Mouse (Mus musculus): ENCODE data around the gene Ubash3a.

Ubash3a gene

DNA sequence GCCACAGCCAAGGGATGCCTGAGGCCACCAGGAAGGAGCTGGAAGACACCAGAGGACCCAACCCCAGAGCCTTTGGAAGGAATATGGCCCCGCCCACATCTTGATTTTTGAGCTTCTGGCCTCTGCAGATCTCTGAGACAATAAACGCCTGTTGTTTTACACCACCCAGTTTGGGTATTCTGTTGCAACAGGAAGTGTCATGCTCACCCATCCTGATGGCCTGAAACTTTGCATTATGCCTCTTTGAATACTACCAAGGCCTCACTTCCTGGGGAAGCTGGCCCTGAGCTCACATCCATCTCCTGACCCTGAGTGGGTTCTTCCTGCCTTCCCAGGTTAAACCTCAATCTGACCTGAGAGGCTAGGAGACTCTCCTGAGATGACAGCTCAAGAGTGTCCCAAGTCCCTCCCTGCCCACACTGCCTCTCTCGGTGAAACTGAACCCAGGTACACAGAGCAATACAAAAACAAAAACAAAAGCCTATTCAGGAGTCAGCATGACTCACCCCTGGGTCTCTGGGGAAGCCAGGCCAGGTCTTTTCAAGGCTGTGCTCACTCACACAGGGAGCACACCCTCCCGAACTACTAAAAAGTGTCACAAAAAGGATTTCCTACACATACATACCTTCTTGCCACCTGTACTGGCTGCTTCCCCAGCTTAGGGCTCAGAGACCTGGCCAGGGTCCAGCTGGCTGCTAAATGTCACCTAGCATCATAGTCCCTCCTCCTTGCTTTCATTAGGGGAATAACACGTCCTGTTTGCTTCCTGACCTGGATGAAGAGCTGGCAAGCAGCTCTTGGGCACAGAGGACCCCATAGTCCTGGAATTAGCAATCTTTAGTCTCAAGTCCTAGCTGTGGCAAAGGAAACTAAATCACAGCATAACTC, 8.6 kb downstream of the Ubash3a start:
- no peak for DNase-seq (ENCODE audit: low spot score in 2 of 2)

DNA sequence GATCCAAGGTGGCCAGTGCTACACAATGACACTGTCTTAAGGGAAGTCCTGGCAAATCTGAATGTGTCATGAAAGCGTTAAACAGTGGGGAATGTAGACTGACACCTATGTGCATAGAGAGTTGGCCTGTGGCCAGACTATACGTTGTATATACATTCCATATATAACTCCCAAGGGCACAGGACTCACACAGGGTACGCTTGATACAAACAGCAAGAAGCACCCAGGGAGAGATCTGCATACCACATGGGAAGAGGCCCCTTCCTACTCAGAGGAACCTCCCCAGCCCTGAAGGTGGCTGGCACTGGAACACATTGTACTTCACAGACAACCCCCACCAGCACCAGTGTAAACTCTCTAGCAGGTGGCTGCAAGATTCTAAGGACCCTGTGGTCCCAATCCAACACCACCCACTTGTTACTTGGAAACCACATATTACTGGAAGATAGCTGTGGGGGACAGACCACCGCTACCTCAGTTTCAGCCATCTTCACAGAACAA, 15.2 kb downstream of the Ubash3a start:
- no peak for DNase-seq (ENCODE audit: low spot score in 2 of 2)

DNA sequence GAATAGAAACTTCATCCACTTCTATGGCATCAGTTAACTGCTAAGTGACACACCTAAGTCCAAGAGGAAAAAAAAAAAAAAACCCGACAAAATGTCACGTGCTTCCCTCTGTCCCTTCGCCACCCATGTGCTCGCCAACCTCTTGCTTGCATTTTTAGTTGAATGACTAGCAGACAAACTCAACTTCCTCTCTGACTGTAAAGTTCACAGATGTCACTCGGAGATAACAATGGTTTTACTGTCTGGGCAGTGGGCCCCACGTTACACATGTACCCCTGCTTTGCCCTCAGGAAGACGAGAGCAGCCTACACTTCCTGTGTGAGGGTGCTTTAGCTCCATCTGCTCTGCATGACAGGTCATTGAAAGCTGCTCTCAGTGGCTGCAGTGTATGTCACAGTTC, 16.2 kb downstream of the Ubash3a start:
- no peak for DNase-seq (ENCODE audit: low spot score in 2 of 2)

DNA sequence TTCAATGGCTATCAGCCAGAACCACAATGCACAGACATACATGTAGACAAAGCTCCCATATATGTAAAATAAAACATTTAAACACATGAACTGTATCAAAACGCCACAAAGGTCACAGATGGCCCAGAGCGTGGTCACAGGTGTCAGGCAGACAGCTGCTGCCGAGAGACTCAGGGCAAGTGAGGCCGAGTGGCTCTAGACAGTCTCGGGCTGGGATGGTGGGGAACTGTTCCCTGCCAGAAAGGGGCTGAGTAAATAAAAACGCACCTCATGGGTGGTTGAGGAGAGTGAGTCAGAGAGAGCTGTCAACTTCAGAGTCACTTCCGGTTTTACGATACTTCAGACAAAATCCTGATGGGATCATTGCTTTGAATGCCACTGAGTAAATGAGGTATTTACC, 16.9 kb downstream of the Ubash3a start:
- no peak for DNase-seq (ENCODE audit: low spot score in 2 of 2)

DNA sequence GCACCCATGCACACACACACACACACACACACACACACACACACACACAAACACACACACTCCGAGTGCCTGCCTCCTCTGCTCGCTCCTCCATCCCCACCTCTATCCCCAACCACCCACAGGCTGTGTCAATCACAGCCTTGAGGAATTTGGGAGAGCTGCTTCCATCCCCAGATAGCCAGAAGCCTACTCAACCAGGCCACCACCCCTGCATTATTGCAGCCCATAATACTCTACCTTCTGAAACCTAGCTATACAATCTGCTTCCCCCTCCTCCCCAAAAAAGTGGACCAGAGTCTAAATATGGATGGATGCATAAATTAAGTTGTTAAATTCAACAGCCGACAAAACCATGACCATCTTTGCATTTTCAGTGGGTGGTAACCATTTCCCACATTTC, 18.7 kb downstream of the Ubash3a start:
- DNase-seq (ENCODE audit: low spot score in 2 of 2): peak in 1 of 2 experiments; percentile 7

DNA sequence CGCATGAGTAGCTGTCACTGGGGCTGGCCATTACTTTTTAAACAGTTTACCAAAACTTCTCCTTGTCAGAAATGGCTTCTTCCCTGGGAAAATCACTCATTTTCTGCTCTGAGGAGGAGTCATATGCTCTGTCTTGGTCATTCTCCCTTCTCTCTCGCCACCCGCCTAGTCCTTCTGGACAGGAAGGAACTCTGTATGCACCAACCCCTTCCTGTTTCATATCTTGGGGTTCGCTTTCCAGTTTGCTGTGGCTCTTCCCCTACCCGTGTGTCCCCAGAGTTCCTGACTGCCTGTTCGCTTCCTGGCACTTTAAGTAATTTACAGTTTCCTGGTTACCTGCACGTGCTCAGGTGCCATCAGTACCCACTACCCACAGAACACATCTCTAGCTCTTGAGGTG, 19.3 kb downstream of the Ubash3a start:
- peak in 1 of 2 experiments; percentile 4 for DNase-seq (ENCODE audit: low spot score in 2 of 2)

DNA sequence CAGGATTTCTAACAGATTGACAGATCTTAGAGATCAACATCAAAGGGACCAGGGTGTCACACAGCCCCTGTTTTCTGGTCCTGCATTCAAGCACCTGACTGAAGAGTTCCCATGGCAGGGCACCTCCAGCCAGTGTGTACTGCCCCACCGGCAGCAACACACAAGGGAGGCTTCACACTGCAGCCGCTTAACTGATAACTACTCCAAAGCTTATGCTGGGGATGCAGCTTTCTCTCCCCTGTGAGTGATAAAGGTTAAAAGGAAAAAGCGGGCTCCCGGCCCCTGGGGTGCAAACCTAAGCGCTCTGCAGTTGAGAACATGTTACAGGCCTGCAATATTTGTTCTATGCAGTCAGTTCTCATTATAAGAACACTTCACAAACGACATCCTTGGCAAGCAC, 24.1 kb downstream of the Ubash3a start:
- no peak for DNase-seq (ENCODE audit: low spot score in 2 of 2)

DNA sequence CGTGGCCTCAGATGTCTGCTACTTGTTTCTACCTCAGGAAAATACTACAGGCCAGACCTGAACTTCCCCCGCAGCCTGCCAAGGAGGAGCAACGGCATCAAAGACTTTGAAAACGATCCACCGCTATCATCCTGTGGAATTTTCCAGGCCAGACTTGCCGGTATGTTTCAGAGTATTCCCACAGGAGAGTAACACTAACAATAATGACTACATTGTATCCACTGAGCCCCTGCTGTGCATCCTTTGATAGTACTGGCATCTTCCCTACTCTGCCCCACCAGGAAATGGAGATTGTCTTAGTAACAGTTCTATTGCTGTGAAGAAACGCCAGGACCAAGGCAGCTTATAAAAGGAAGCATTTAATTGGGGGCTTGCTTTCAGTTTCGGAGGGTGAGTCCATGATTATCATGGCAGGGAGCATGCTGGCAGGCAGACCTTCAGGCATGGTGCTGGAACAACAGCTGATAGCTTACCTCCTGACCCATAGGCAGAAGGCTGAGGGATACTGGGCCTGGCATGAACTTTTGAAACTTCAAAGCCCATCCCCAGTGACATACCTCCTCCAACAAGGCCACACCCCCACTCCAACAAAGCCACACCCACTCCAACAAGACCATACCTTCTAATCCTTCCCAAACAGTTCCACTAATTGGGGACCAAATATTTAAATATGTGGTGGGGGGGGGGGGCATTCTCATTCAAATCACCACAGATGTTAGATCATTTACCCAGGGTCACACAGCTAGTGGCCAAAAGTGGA, 24.8 kb downstream of the Ubash3a start:
- DNase-seq (ENCODE audit: low spot score in 2 of 2): no peak

DNA sequence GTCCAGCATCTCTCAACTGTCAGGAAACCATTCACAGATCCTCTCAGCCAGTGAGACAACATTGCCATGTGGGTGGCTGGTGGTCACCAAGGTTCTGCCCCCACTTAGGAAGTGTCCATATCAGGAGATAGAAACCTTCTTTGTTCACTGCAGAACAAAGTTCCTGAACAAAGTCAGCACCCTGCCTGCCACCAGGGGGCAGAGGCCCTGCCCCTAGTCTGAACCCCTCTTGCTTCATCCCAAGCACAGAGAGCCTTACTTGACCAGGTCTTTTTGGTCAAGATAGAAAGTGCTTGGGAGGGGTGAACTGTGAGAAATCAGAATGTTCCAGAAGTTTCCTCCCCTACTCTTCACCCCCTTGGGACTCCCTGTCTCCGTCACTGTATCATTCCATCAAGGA, 28.2 kb downstream of the Ubash3a start:
- no peak for DNase-seq (ENCODE audit: low spot score in 2 of 2)

DNA sequence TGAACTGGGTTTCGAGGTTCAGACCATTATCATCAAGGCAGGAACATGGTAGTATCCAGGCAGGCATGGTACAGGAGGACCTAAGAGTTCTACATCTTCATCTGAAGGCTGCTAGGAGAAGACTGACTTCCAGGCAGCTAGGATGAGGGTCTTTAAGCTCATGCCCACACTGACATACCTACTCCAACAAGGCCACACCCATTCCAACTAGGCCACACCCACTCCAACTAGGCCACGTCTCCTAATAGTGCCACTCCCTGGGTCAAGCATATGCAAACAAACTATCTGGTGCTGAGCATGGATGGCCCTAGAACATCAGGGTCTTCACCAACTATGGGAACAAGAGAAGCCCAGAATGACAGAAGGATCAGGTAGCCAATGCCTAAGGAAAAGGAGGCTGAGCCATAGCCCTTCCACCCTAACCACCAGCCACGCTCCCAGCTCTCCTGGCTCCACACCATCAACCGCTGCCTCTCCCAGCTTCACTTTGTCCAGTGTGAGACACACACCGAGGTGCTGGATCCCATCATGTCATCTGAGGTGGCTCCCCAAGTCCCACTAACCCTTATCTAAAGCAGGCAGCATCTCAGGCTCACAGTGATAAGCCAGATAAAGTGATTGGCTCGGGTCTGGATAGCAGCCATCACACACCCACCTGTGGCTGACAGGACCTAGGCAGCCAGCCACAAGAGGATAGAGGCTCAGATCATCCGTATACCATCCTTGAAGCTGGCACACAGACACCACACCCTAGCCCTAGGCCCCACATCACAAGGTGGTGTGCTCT, 30.8 kb downstream of the Ubash3a start:
- no peak for DNase-seq (ENCODE audit: low spot score in 2 of 2)

DNA sequence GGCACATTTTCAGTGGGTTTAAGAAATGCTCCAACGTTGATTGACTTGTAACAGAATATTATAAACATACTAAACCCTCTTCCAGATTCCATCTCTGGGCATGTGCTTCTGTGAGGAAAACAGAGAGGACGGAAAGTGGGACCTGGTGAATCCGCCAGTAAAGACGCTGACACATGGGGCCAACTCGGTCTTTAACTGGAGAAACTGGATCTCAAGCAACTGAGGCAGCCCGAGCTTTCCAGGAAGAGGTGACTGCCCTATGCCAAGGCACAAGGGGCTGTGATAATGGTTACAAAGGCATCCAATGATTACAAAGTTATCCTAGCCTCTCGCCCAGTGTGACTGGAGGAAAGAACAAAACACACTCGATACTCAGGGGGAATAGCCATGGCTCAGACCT, 33.5 kb downstream of the Ubash3a start:
- DNase-seq (ENCODE audit: low spot score in 2 of 2): no peak

DNA sequence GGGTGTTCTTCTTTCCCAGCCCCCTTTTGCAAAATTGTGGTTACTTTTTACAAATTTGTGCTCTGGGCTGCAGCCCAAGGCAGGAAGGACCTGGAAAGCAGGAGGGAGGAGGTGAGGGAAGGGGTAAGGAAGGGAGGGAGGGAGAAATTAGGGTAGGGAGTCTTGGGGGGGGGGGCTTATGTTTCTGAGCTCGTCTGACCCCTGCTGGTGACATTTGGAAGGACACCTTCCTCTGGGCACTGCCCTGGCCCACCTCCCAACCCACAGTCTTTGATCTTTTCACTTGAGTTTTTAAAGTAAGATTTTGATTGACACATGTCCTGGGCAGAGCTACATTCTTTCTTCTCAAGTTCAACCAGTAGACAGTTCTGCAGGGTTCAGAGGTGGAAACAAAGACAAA, 35.1 kb downstream of the Ubash3a start:
- DNase-seq (ENCODE audit: low spot score in 2 of 2): no peak

DNA sequence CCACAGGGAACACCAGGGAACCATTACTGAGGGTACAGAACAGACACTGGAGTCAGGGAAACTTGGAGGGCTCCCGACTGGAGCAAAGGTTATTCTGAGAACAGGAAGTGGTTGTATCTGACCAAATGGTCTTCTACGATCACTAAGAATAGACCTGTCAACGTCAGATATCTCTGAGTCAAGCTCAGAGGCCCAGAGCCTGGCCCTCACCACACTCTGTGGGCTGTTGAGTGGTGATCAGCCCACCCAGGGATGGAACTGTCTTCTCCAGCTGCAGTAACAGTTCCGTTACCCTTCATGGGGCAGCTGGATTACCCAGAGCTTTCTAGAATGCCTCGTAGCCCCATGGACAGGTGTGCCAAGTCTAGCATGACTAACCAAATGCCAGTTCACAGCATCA, 37.6 kb downstream of the Ubash3a start:
- DNase-seq (ENCODE audit: low spot score in 2 of 2): no peak

DNA sequence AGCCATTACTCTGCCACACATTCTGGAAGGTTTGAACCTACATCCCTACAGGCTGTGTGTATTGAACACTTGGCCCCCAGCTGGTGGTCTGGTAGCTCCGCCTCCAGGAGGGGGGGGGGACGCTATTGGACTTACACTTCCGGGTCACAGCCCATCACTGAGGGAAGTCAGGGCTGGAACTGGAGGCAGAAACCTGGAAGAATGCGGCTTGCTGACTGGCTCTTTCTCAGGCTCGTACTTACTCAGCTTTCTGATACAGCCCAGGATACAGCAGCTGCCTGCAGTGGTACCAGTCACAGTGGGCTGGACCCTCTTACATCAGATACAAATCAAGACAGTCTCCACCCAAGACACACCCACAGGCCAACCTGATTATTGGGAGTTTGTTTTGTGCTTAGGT, 39.5 kb downstream of the Ubash3a start:
- no peak for DNase-seq (ENCODE audit: low spot score in 2 of 2)

DNA sequence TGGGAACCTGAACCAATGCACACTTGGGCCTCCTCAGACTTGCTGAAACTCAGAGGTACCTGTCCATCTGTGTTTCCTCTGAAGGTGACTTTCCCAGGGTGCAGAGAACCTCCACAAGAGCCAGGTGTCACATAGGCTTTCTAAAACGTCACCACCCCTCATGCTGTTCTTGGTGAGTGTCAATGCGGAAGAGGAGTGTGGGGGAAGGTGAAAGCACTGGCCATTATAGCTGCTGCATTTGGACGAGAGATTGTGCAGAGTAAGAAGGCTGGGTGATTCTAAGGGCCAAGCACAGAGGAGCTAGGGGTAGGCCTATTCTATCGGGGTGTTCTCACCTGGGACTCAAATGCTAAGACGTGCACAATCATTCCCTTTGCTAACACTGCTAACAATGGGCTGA, 46.3 kb downstream of the Ubash3a start:
- no peak for DNase-seq (ENCODE audit: low spot score in 2 of 2)

DNA sequence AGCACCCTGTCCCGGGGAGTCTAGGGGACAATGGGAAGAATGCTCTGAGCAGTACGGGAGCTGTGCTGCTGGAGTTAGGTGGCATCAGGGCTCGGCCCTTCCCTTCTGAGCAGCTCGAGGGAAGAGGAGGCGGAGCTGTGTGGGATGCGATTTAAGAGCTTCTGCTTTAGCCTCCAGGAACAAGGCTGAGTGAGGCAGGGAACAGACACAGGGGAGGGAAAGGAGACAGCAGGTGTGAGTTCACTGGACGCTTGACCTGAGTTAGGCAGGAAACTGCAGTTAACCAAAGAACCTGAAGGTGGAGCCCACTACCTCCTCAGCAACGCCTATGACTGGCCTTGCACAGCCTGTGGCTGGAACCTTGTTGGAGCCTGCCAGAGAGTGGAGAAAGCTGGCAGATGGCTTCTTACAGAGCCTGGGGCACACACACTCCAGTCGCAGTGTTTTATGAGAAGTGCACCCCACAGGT, 46.8 kb downstream of the Ubash3a start:
- DNase-seq (ENCODE audit: low spot score in 2 of 2): peak; percentile 46 to 72

DNA sequence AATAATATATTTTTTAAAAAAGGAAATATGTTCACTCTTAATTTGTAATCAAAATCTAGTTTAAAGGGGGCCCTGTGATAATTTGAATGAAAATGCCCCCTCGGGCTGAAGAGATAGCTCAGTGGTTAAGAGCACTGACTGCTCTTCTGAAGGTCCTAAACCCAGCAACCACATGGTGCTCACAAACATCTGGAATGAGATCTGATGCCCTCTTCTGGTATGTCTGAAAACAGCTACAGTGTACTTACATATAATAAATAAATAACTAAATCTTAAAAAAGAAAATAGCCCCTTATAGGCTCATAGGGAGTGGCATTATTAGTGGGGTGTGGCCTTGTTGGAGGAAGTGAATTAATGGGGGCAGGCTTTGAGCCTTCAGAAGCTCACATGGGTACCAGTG, 49.5 kb downstream of the Ubash3a start:
- DNase-seq (ENCODE audit: low spot score in 2 of 2): no peak

DNA sequence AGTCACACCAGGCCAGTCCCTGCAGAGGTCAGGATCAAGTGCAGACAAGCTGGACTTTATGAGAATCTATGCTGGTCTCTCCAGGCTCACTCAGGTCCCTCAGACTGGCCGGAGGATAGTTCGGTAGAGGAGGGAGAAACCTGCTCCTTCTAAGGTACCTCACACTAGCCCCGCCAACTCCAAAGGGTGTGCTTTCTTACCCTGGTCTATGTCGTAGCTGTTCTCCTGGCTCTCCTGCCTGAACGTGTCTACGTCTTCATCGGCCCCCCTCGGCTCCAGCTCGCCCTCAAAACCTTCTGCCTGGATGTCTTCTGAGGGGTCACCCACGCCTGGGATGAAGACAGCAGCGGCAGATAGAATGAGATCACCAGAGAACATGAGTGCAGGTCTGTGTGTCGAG, 50.2 kb downstream of the Ubash3a start:
- DNase-seq (ENCODE audit: low spot score in 2 of 2): no peak

DNA sequence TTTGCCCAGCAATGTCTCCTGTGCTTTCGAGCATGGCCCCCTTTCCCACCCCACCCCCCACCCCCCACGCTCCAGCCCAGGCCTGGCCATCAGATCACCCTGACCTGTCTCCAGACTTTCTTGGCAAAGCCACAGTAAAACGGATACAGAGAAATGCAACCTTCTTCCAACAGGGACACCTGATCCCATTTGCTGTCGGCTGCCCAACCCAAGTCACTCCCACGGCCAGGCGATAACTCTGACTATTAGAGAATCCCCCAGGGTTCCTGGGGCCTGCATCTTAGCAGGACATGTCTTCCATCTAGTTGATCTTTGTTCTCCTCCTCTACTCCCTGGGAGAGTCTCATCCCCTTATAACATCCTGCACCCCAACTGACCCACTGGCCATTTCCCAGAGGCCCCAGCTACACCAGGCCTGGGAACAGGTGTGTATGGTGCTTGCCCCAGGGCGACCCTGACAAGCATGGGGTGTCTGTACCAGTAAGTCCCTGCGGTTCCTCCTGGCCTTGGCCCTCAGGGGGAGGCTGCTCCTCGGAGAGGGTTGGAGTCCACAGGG, 50.7 kb downstream of the Ubash3a start:
- DNase-seq (ENCODE audit: low spot score in 2 of 2): no peak

DNA sequence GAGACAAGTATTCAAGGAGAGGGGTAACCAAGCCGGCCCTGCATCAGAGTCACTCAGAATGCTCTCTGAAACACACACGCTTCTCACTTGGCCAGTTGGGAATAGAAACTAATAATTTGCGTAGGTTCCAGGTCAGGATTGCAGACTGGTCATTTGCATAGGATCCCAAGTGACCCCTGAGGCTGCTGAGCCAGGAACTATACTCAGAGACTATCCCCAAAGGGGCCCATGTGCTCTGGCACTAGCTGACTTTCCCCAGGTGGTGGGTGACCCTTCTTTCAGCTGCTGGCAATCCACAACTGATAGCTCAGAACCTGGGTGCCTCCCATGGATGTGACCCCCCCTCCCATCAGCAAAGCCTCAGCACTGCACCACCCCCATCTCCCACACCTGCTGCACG, 51.5 kb downstream of the Ubash3a start:
- no peak for DNase-seq (ENCODE audit: low spot score in 2 of 2)

DNA sequence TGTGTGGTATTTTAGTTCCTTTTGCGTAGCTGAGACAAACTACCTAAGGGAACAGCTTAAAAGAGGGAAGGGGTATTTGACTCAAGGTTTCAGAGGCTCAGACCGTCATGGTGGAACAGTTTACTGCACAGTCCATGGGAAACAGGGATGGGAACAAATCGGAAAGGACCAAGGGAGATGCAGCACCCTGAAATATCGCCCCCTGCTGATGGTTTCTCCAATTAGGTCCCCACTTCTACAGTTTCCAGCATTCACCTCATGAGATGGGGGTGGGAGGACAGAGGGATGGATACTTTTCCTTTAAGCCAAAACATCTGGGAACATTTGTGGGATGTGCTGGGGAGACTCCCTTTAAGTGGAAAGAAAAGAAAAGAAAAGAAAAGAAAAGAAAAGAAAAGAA, 52.2 kb downstream of the Ubash3a start:
- DNase-seq (ENCODE audit: low spot score in 2 of 2): no peak

DNA sequence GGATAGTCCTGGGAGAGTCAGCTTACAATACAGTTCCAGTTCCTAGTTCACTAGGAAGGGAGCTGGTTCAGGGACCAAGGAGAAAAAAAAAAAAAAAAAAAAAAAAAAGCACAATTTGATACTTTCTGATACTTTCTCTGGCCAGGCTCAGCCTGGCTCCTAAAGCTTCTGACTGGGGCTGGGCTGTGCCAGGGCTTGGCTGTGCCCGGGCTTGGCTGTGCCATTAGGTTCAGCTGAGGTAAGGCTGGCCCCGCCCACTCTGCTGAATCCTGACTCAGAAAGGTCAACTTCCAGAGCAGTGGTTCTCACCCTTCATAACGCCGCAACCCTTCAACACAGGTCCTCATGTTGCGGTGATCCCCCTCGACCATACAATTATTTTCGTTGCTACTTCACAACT, 52.8 kb downstream of the Ubash3a start:
- no peak for DNase-seq (ENCODE audit: low spot score in 2 of 2)

Data from spleen, postnatal 14 days (tissue).